Mouse (Mus musculus) limb, embryonic 13.5 days (tissue): Measurements from ENCODE around the gene Zmat5. TPM values are rescaled to one million over a fixed set of nuclear protein-coding genes. Genes with fewer than 3 reads are reported as not detected.

Source experiments
- ATAC-seq: fragments of 200-750 bp; cut with Nextera tagmentation; 2 replicates; pipeline ENCODE4 v1.8.0; 2017; ENCODE audit warnings: low read depth, moderate number of reproducible peaks, moderate TSS enrichment; ENCODE audit not compliant: low FRiP score
- H3K27ac ChIP-seq: fragments of 300-500 bp; sonication (generic); 2 replicates; pipeline ENCODE4 v1.5.1; 2015; ENCODE audit warnings: inconsistent platforms, mild to moderate bottlenecking, moderate library complexity
- H3K27me3 ChIP-seq: fragments of 300-500 bp; sonication (generic); 2 replicates; pipeline ENCODE4 v1.6.1; 2015; ENCODE audit warnings: mild to moderate bottlenecking, inconsistent platforms
- H3K36me3 ChIP-seq: fragments of 300-500 bp; sonication (generic); 2 replicates; pipeline ENCODE4 v1.6.1; 2015; ENCODE audit warnings: inconsistent platforms, mild to moderate bottlenecking, moderate library complexity
- H3K4me1 ChIP-seq: fragments of 300-500 bp; sonication (generic); 2 replicates; pipeline ENCODE4 v1.6.1; 2015; ENCODE audit warnings: inconsistent platforms
- H3K4me2 ChIP-seq: fragments of 300-500 bp; sonication (generic); replicated peaks from 2 replicates; pipeline ENCODE4 v1.6.1; 2015; ENCODE audit warnings: inconsistent platforms, mild to moderate bottlenecking, moderate library complexity
- H3K4me3 ChIP-seq: fragments of 300-500 bp; sonication (generic); 2 replicates; pipeline ENCODE4 v1.5.1; 2015; ENCODE audit warnings: moderate library complexity, mild to moderate bottlenecking, inconsistent platforms
- H3K9ac ChIP-seq: fragments of 300-500 bp; sonication (generic); 2 replicates; pipeline ENCODE4 v1.6.1; 2015; ENCODE audit warnings: mild to moderate bottlenecking, inconsistent platforms
- H3K9me3 ChIP-seq: fragments of 300-500 bp; sonication (generic); 2 replicates; pipeline ENCODE4 v1.6.1; 2016; ENCODE audit warnings: inconsistent platforms
- WGBS: fragments of 180-500 bp; shearing (Covaris S2); methylation state at CpG from one replicate; pipeline ENCODE4 v1.1.7; 2015; 5-methylcytosine and 5-hydroxymethylcytosine counted together
- polyA plus RNA-seq: library from polyadenylated mRNA; unstranded; fragments of >200 nt; fragmentation: Nextera tagmentation; extraction: Ambion mirVana; gene quantifications from 2 replicates; pipeline ENCODE4 v1.2.1, GENCODE M21; 2015

Gene Zmat5
- polyA plus RNA-seq, 1 experiment from 2014 or later, result 63.4 TPM

DNA sequence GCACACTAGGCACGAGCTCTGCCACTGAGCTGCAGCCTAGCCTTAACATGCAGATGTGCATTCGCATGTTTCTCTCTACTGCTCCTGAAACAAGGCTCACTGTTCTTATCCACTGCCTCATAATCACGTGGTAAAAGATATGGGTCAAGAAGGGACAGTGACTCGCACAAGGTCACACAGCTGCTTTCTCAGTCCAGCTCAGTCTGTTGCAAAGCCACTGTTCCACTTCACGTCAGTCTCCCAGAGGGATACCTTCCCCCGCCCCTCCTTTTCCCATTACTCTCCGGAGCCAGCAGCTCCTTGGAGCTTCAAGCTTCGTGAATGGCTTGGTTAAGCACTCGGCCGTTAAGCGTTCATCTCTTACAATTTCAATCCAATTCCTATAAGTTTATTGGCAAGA, 15.9 kb downstream of the Zmat5 start:
- H3K27me3 ChIP-seq, result no peaks in the 10 kb centered on the region
- WGBS, result 62% methylated on average over 11 of the region's 11 CpGs
- H3K9me3 ChIP-seq, result no peaks in the 10 kb centered on the region
- H3K4me2 ChIP-seq, result no peak overlapping the region
- ATAC-seq, result no peak
- H3K4me1 ChIP-seq, result peaks cover 21% of the 10 kb centered on the region
- H3K4me3 ChIP-seq, result no peak overlapping the region
- H3K9ac ChIP-seq, result no peak overlapping the region
- no peak overlapping the region for H3K27ac ChIP-seq
- peaks cover 32% of the 10 kb centered on the region for H3K36me3 ChIP-seq

DNA sequence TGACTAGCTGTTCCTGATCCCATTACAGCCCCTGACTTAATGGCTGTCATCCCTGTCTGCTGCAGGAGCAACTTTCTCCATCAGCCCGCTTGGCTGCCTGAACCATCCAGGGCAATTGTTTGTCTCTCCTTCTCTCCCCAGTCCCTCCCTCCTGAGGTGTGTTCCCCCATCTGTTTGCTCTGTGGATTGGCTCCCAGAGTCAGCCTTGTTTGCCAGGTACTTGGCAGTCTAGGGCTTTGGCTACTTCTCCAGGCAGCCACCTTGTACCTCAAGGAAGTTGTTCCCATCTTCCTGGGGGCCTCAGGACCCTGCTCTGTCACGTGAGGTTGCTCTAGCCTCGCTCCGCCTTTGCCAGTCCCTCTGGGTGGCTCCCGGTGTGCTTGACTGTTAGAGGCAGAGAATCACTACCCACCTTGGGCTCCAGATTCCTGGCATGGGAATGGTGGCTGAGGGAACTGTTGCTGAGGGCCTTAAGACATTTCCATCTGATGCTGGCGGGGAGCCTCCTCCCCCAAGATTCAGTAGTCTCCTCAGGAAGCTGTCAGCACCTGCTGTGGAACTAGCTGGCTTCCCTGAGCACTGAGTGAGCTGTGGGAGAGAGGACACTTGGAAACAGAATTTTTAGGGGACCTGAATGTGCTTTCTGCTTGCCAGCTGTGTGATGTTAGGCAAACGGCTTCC, 16.6 kb downstream of the Zmat5 start:
- Histone ChIP-seq H3K9ac (0 out of 2 replicates have a peak overlapping the region, but pooled peaks have one; percentile 8), H3K4me2 (no peak overlapping the region), H3K27me3 (no peaks in the 10 kb centered on the region), H3K4me3 (no peak overlapping the region), H3K36me3 (peaks cover 38% of the 10 kb centered on the region), H3K4me1 (peaks cover 21% of the 10 kb centered on the region), H3K9me3 (no peaks in the 10 kb centered on the region), H3K27ac (no peak overlapping the region)
- 44% methylated on average over 7 of the region's 7 CpGs for WGBS
- ATAC-seq, result no peak

DNA sequence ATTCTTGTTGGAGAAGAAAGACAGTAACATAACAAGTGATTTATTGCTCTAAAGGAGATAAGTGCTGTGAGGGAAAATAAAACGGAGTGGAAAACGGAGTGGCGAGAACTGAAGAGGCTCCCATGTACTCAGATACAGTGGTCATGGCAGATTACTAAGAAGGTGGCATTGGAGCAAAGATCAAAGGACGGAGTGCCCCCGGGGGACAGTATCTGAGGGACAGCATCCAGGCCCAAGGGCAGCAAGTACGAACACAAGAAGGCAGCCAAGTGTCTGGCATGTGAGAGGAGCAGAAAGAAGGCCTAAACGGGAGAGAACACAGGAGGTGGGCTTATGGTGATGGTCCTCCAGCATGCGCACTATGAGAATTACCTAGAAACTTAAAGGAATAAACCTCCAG, 17.2 kb downstream of the Zmat5 start:
- no peak overlapping the region for H3K4me2 ChIP-seq
- H3K27me3 ChIP-seq, result no peaks in the 10 kb centered on the region
- H3K9me3 ChIP-seq, result no peaks in the 10 kb centered on the region
- peaks cover 21% of the 10 kb centered on the region for H3K4me1 ChIP-seq
- 76% methylated on average over 8 of the region's 8 CpGs for WGBS
- ATAC-seq, result no peak
- H3K27ac ChIP-seq, result no peak overlapping the region
- H3K36me3 ChIP-seq, result peaks cover 44% of the 10 kb centered on the region
- no peak overlapping the region for H3K9ac ChIP-seq
- no peak overlapping the region for H3K4me3 ChIP-seq

DNA sequence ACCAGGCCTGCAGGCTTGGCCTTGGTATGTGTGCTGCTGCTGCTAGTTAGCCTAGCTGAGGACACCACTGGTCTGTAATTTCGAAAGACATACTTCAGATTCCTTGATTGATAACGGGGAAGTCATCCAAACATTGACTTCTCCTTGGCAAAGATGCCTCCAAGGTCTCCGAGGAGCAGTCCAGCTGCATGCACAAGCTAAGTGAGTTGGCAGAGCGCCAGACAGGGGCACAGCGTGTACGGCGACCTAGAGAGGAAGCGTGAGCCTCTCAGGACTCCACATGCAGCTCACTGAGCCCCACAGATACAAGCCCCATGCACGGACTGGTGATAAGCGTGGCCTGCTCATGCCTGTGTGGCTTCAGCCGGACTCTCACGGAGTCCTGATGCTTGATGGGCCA, 25.1 kb downstream of the Zmat5 start:
- no peak overlapping the region for H3K27ac ChIP-seq
- ATAC-seq, result no peak

DNA sequence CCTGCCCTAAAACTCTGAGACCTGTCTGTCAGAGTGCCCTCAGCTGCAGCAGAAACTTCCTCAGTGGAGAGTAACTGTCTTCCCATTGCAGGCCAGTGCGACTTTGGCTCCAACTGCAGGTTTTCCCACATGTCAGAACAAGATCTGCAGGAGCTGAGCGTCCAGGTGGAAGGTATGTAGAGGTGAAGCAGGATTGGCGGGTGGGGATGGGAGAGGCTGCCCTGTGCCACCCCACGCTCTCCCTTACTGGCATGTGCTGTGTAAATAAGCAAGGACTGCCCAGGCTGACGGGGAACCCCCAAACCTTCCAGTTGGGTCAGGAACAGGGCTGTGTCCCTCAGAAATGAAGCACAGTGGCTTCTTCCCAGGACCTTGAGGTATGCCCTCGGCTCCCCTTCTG, 25.6 kb downstream of the Zmat5 start:
- peaks cover 4% of the 10 kb centered on the region; the same call in 1 of the 2 replicates for H3K27me3 ChIP-seq
- no peak overlapping the region for H3K4me2 ChIP-seq
- no peak overlapping the region for H3K27ac ChIP-seq
- H3K4me3 ChIP-seq, result no peak overlapping the region
- 75% methylated on average over 6 of the region's 6 CpGs for WGBS
- H3K4me1 ChIP-seq, result peaks cover 7% of the 10 kb centered on the region; the same call in 1 of the 2 replicates
- no peaks in the 10 kb centered on the region for H3K9me3 ChIP-seq
- H3K36me3 ChIP-seq, result peaks cover 27% of the 10 kb centered on the region
- no peak for ATAC-seq
- H3K9ac ChIP-seq, result no peak overlapping the region

More for the DNA sequence above, 25.1 kb downstream of the Zmat5 start:
- no peaks in the 10 kb centered on the region for H3K27me3 ChIP-seq
- H3K9ac ChIP-seq, result no peak overlapping the region
- peaks cover 32% of the 10 kb centered on the region for H3K36me3 ChIP-seq
- 52% methylated on average over 12 of the region's 12 CpGs for WGBS
- H3K4me1 ChIP-seq, result peaks cover 7% of the 10 kb centered on the region; the same call in 1 of the 2 replicates
- no peak overlapping the region for H3K4me3 ChIP-seq
- no peak overlapping the region for H3K4me2 ChIP-seq
- no peaks in the 10 kb centered on the region for H3K9me3 ChIP-seq

DNA sequence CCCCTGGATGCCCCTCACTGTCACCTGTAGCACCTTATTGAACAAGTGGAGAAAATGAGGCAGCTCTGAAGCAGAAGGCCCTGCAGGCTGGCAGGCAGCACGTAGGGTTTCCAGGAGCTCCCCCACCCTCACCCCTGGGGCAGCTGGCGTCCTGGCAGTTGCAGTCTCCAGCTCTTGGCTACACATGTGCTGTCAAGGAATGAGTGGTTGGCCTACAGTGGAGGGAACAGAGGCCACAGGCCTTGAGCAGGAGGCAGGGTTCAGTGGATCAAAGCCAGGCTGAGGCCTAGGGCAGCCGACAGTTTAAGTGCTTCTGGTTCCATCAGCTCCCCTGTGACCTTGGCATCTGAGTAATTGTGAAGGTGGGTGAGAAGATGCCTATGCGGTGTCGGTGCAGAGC, 26.4 kb downstream of the Zmat5 start:
- 66% methylated on average over 5 of the region's 5 CpGs for WGBS

DNA sequence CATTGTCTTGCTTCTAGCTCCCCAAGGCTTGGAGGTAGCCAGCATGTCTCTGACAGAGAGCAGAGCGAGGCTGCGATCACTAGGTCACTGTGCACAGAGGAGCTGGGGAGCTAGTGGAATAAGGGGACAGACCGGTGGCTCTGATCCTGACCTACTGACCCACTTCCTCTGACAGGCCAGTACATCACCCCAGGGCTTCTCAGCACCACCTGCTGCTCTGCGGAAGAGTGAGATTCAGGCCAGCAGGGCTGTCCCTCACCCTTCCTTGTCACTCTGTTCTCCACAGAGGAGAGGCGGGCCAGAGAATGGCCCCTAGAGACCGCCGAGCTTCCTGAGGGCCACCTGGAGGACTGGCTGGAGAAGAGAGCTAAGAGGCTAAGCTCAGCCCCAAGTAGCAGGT, 27.3 kb downstream of the Zmat5 start:
- Histone ChIP-seq H3K4me1 (peaks cover 7% of the 10 kb centered on the region; the same call in 1 of the 2 replicates), H3K27me3 (peaks cover 4% of the 10 kb centered on the region; the same call in 1 of the 2 replicates), H3K9me3 (no peaks in the 10 kb centered on the region), H3K9ac (no peak overlapping the region), H3K27ac (no peak overlapping the region), H3K4me3 (no peak overlapping the region), H3K4me2 (no peak overlapping the region), H3K36me3 (peaks cover 16% of the 10 kb centered on the region)
- WGBS, result 66% methylated on average over 7 of the region's 7 CpGs
- ATAC-seq, result no peak

More for the DNA sequence above, 26.4 kb downstream of the Zmat5 start:
- peaks cover 4% of the 10 kb centered on the region; the same call in 1 of the 2 replicates for H3K27me3 ChIP-seq
- no peak overlapping the region for H3K4me2 ChIP-seq
- H3K4me3 ChIP-seq, result no peak overlapping the region
- no peaks in the 10 kb centered on the region for H3K9me3 ChIP-seq
- no peak overlapping the region for H3K9ac ChIP-seq
- no peak overlapping the region for H3K27ac ChIP-seq
- peaks cover 7% of the 10 kb centered on the region; the same call in 1 of the 2 replicates for H3K4me1 ChIP-seq
- no peak for ATAC-seq
- H3K36me3 ChIP-seq, result peaks cover 24% of the 10 kb centered on the region

DNA sequence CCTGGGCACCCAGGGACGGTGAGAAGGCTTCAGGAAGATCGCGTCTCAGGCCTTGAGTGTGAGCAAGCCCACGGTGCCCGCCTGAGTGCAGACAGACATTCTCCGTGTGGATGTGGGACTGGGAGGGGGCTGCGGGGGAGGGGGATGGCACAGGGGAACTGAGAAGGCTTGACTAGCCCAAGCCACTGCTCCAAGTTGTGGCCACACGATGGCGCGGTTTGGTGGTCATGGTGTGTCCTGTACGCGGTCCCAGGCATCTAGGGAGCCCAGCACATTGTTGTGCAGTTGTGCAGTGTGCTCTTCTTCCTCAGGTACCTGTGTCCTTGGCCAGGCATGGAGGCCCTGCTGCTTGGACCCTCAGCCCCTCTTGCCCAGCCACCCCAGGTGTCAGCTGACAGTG, 29.7 kb downstream of the Zmat5 start:
- H3K4me3 ChIP-seq, result no peak overlapping the region
- H3K36me3 ChIP-seq, result peaks cover 25% of the 10 kb centered on the region
- H3K4me2 ChIP-seq, result no peak overlapping the region
- H3K4me1 ChIP-seq, result peaks cover 7% of the 10 kb centered on the region; the same call in 1 of the 2 replicates
- peaks cover 4% of the 10 kb centered on the region; the same call in 1 of the 2 replicates for H3K27me3 ChIP-seq
- H3K9ac ChIP-seq, result no peak overlapping the region
- ATAC-seq, result no peak
- 39% methylated on average over 12 of the region's 12 CpGs for WGBS
- no peak overlapping the region for H3K27ac ChIP-seq
- no peaks in the 10 kb centered on the region for H3K9me3 ChIP-seq

DNA sequence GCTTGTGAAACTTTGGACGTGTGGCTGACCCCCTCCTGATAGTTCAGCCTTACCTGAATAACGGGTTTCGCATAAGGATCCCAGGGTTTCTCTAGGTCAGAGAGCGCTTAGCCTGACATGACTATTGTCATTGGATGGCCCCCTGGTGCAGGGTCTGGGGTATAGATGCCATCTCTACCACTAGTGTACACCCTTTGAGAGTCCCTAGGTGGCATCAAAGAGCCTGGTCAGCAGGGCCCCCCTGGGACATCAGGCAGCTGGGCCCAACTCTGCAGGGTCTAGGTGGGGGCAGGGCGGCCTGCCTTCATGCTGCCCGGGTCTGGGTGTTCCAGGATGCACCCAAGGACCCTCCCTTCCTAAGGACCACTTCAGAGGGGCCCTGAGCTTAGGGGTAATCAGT, 31.9 kb downstream of the Zmat5 start:
- Histone ChIP-seq H3K27ac (no peak overlapping the region), H3K4me2 (no peak overlapping the region), H3K4me3 (no peak overlapping the region), H3K27me3 (peaks cover 16% of the 10 kb centered on the region), H3K36me3 (peaks cover 25% of the 10 kb centered on the region), H3K9me3 (no peaks in the 10 kb centered on the region), H3K9ac (no peak overlapping the region), H3K4me1 (no peaks in the 10 kb centered on the region)
- WGBS, result 39% methylated on average over 6 of the region's 6 CpGs
- no peak for ATAC-seq

DNA sequence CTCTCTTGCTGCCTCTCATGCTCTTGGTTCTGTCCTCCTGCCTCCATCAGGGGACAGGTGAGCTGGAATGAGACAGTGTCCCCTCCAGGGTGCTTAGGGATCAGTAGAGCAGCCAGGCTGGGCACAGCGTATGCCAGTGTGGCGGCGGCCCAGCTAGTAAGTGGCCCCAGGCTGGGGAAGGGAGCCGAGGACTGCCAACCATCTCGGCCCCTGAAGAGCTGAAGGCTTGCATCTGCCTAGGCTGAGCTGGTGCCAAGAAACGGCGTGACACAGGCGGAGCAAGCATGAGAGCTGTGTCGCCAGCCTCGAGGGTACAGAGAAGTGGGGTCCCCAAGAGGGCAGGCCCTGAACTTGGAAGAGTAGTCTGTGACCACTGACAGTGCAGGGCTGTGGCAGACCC, 33.2 kb downstream of the Zmat5 start:
- peaks cover 14% of the 10 kb centered on the region for H3K36me3 ChIP-seq
- H3K9me3 ChIP-seq, result no peaks in the 10 kb centered on the region
- H3K27me3 ChIP-seq, result peaks cover 29% of the 10 kb centered on the region
- H3K4me1 ChIP-seq, result no peaks in the 10 kb centered on the region
- H3K4me2 ChIP-seq, result no peak overlapping the region
- ATAC-seq, result no peak
- WGBS, result 84% methylated on average over 10 of the region's 10 CpGs
- no peak overlapping the region for H3K4me3 ChIP-seq
- no peak overlapping the region for H3K9ac ChIP-seq
- H3K27ac ChIP-seq, result no peak overlapping the region

DNA sequence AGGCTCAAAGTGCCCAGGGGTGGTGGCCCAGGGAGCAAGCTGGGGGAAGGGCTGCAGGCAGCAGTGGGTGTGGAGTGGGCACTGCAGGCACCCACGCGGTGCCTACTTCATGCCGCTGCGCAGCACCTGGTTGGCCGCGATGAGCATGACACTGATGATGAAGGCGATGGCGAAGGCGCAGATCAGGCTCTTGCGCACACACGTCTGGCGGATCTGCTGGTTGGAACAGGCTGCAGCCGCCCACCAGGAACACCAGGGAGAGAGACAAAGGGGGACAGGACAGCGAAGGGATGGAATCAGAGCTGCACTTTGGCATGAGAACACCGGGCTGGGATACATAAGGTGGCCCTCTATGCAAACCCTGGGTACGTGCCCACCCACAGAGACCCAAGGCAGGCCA, 34.2 kb downstream of the Zmat5 start:
- WGBS, result 90% methylated on average over 16 of the region's 16 CpGs
- Histone ChIP-seq H3K9ac (no peak overlapping the region), H3K27ac (no peak overlapping the region), H3K4me2 (no peak overlapping the region), H3K4me1 (no peaks in the 10 kb centered on the region), H3K9me3 (no peaks in the 10 kb centered on the region), H3K36me3 (peaks cover 14% of the 10 kb centered on the region), H3K27me3 (peaks cover 40% of the 10 kb centered on the region), H3K4me3 (no peak overlapping the region)
- no peak for ATAC-seq

DNA sequence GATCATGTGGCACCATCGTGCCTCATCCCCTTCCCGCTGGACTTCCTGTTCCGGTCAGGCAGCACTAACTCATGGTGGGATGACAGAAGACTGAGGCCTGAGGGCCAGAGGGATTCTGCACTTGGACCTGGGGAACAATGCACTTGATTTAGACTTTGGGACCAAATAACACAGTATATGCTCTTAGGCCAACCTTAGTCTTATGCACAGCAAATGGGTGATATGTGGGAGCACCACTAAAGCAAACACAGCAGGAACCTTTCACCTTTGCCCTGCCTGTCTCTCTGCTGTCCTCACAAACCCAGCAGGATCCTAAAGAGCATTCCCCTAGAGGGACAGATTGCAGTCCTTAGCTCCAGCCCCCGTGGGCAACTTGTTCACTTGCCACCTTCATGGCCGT, 36.3 kb downstream of the Zmat5 start:
- Histone ChIP-seq H3K36me3 (peaks cover 8% of the 10 kb centered on the region), H3K27me3 (peaks cover 56% of the 10 kb centered on the region), H3K9me3 (no peaks in the 10 kb centered on the region), H3K9ac (no peak overlapping the region), H3K4me2 (no peak overlapping the region), H3K27ac (no peak overlapping the region), H3K4me3 (no peak overlapping the region), H3K4me1 (peaks cover 4% of the 10 kb centered on the region)
- ATAC-seq, result no peak
- WGBS, result 52% methylated on average over 5 of the region's 5 CpGs

DNA sequence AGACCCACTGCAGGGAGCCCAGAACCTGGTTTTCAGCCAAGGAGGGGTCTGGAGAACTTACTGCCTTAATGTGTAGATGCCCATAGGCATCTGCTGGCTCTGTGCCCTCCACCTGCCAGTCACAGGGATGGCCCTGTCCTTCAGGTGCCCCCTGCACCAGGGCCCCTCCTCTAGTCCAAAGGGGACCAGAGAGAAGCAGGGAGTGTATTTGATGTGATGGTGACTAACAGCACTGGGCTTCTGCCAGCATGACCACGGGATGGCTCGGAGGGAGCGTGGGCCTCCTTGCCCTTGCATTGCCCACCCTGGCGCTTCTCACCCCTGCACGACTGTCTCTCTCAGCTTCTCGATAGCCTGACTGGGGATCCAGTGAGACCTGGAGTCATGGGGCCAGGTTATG, 40.2 kb downstream of the Zmat5 start:
- H3K27me3 ChIP-seq, result peaks cover 95% of the 10 kb centered on the region
- no peak overlapping the region for H3K27ac ChIP-seq
- WGBS, result 65% methylated on average over 6 of the region's 6 CpGs
- ATAC-seq, result no peak
- no peaks in the 10 kb centered on the region for H3K36me3 ChIP-seq
- H3K9ac ChIP-seq, result no peak overlapping the region
- no peak overlapping the region for H3K4me2 ChIP-seq
- H3K9me3 ChIP-seq, result no peaks in the 10 kb centered on the region
- H3K4me3 ChIP-seq, result no peak overlapping the region
- H3K4me1 ChIP-seq, result peaks cover 17% of the 10 kb centered on the region
